Mouse (Mus musculus) testis, adult 2 months (tissue): Measurements from ENCODE around the gene Astn2.

ENCODE experiments used
- CTCF ChIP-seq: fragments of 200-500 bp; IDR thresholded peaks from 2 replicates; pipeline ENCODE4 v1.5.1; 2012; ENCODE audit warnings: low read depth, mild to moderate bottlenecking, inconsistent platforms, low read length, moderate library complexity; ENCODE audit not compliant: control insufficient read depth, insufficient read depth, insufficient replicate concordance
- POLR2A ChIP-seq: fragments of 200-500 bp; IDR thresholded peaks from 2 replicates; pipeline ENCODE4 v1.6.1; 2012; ENCODE audit warnings: low read depth, mild to moderate bottlenecking, inconsistent platforms, low read length, moderate library complexity; ENCODE audit not compliant: control insufficient read depth

- TF ChIP-seq CTCF (no peak), POLR2A (no peak)
Observed at GRCm38 (mm10) chr4:65744088-65744610, 660.3 kb downstream of the Astn2 start.
